Mouse (Mus musculus) ovary, postnatal 10 days (tissue): ENCODE measurements around the gene Gm42957.
"Not testable (repeated sequence)": the region's sequence is repeated elsewhere in the genome, so short reads cannot be mapped to it uniquely, and the experiment has no call there.

Source experiments
- DNase-seq: peaks from one replicate; pipeline ENCODE4 v3.0.0; 2022; ENCODE audit warnings: low spot score

Gene Gm42957

DNA sequence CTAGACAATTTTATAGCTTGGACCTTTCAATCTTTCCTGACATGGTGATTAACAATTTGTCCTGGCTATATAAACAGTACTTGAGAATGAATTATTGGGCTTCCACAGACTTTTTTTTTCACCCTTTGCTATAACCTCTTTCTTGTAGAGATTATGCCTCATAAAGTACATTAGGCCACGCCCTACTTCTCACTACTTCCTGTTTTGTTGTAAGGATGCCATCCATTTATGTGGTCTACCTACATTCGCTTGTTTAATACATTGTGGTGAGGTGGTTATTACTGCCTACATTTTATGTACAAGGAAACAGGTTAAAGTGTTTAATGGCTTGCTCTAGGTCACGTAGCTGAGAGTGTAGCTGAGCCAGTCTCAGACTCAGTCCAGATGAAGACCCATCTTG is 39.9 kb downstream of the Gm42957 start:
- DNase-seq: no peak

DNA sequence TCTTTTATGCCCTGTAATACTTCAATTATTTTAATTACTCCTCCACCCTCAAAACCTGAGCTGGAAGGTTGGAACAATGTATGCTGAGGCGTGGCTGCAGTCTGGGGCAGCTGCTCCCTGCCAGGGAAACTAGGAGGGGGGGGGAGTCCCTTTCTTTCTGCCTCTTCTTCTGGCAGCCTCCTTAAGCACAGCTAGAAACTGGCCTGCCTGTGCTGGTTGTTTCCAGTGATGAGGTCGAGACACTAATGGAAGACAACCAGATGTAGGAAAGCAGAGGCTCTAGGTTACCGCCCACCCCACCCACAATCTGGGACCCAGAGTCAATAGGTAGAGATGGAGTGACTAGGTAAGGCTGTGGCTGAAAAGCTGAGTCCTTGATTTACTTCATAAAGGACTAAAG is 40.4 kb downstream of the Gm42957 start:
- no peak for DNase-seq

DNA sequence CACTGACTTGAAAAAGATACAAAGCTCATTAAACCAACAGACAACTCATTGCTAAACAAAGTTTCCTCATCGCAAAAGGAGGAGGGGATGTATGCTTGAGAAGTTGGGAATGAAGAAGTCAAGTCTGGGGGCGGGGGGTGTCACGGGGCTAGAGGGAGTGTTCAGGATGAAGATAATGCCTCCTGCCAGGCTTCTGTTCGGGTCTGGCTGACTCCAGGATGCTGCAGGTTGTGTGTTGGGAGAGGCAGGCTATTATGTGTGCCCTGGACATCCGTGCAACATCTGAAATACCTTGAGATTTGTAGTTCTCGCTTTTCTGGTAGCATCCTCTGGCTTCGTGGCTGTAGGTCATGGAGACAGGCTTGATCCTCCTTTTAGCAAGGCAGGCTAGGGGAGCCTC is 43.2 kb downstream of the Gm42957 start:
- no peak for DNase-seq

DNA sequence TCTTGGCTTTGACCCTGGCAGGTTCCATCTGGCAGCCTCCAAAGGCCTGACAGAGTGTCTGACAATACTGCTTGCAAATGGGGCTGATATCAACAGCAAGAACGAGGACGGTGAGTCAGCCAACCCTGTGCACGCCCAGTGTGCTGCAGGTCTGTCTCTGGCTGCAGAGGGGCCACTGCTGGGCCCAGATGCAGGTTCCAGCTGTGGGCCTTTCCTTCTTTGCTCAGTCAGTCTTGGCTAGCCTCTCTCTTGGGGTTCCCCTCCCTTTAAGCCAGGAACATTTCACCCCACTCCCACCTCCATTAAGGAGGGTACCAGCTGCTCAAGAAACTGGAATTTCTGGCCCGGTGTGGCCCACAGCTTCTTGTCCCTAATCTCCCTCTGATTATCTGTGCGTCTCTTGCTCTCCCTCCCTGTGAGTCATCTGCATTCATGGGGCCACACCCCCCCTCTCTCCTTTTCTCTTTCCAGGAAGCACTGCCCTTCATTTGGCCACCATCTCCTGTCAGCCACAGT is 43.9 kb downstream of the Gm42957 start:
- no peak for DNase-seq

DNA sequence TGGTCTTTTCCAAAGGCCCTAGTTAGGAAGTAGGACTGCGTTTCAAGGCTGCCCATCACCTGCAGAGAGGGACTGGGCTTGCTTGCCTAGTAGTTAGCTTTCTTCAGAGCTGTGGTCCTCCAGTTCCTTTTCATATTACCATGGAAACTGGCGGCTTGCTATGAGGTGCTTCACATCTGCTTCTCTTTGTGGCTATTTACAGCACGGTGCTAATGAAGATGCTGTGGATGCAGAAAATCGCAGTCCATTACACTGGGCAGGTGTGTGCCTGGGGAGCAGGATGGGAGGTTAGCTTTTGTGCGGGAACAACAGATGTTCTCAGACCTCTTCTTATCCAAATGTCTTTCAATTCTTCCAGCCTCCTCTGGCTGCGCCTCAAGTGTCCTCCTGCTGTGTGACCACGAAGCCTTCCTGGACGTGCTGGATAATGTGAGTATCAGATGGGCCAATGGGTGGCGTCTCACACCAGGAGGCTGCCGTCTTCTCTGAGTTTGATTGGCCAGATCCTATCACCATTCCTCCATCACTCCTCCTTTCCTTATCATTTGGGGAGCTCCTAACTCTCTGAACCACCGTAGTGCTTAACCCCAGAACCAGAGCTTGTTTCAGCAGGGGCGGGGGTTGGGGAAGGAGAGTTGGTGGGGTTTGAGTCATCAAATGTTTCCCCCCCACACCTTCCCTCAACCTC is 45.1 kb downstream of the Gm42957 start:
- no peak for DNase-seq

DNA sequence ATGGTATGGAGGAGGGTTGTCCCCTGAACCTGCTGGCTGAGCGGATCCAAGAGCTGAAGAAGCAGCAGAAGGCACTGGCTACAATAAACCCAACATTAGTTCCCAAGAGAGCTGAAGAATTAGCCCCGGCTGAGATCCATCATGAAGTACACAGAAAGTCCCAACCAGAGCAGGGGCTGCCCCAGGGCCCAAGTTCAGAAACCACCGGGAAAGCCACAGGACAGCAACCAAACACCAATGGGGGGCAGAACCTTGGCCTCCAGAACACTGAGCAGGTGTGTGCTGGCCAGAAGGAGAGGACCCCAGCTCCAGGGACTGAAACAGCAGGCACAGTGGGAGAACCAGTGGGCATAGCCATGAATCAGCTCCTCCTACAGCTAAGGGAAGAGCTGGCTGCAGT is 48.2 kb downstream of the Gm42957 start:
- no peak for DNase-seq

DNA sequence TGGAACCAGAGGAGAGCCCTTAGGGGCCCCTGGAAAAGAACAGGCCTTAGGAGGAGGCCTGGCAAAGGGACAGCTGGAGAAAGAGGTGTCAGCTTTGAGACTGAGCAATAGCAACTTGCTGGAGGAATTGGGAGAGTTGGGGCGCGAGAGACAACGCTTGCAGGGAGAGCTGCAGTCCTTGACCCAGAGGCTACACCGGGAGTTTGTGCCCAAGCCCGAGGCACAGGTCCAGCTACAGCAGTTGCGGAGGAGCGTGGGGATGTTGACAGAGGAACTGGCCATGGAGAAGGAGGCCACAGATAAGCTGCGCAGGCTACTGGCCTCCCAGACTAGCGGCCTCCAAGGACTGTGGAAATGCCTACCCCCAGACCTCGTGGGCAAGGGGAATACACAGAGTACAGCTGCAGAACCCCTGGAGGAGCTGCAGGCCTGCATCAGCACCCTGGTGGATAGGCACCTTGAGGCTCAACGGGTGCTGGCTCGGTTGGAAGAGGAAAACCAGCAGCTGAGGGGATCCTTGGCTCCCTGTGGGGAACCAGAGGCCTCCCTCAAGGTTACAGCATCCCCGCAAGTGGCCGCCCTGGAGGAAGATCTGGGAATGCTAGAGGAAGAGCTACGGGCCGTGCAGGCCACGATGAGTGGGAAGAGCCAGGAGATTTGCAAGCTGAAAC is 49.0 kb downstream of the Gm42957 start:
- no peak for DNase-seq

DNA sequence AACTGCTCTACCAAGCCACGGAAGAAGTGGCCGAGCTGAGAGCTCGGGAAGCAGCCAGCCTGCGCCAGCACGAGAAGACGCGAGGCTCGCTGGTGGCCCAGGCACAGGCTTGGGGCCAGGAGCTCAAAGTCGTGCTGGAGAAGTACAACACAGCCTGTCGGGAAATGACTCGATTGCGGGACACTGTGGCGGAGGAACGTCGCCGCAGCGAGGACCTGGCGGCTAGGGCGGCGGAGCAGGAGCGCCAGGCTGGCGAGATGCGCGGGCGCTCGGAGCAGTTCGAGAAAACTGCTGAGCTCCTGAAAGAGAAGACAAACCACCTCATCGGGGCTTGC is 49.5 kb downstream of the Gm42957 start:
- no peak for DNase-seq

DNA sequence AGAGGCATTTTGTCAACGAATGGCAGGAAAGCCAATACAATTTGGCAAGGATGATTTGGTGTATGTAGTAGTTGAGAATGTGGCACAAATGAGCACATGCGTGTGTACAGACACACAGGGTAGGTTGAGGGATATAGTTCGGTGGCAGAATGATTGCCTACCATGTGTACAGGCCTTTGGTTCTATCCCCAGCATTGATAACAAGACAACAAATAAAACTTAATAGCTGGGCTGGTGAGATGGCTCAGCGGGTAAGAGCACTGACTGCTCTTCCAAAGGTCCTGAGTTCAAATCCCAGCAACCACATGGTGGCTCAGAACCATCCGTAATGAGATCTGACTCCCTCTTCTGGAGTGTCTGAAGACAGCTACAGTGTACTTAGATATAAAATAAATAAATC is 50.8 kb downstream of the Gm42957 start:
- DNase-seq: not testable (repeated sequence)

DNA sequence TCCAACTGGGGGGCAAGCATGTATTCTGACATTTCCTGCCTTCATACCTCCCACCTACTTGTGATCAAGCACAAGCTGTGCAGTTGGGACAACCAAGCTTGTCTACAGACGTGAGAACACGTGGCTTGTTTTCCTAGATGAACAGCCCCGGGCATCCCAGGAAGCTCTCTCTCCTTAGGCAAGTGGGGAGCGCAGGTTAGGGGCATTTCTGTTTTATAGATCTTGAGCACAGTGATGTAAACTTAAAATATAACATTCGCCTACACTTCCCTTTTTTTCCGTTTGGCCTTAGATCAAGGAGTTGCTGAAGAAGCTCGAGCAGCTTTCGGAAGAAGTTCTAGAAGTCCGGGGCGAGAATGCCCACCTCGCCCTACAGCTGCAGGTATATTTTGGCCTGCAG is 53.6 kb downstream of the Gm42957 start:
- DNase-seq: no peak

DNA sequence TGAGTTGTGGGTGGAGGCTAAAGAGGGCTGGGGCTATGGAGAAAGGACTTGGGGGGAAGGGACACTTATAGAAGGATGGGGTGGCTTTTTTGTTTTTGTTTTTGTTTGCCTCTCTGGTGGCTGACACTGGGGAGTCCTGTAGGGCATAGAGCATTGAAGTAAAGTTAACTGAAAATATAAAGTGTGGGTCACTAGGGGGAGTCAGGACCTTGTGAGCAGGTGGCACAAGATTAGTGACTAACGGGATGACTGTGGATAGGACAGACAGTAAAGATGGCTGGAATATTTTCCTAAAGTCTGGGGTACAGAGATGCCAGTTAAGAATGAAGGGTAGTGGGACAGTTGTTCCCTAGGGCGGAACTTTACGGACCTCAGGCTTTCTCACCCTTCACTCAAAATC is 55.0 kb downstream of the Gm42957 start:
- DNase-seq: no peak

DNA sequence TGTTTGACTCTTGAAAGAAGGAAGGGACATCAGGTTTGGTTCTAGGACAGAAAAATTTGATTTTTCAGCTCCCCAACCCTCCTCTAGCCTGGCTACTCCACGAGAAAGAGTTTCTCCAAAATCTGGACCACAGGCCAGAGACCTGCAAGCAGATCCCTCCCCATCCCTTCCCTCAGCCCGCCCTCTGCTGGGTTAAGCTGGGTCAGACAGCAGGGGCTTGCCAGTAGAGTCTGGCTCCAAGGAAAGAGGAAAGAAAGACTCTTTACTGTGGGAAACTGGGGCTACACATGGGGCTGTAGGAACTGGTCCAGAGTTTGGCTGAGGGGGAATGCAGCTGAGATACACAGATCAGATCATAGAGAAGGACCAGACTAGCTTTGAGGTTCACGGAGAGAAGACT is 57.2 kb downstream of the Gm42957 start:
- DNase-seq: no peak

DNA sequence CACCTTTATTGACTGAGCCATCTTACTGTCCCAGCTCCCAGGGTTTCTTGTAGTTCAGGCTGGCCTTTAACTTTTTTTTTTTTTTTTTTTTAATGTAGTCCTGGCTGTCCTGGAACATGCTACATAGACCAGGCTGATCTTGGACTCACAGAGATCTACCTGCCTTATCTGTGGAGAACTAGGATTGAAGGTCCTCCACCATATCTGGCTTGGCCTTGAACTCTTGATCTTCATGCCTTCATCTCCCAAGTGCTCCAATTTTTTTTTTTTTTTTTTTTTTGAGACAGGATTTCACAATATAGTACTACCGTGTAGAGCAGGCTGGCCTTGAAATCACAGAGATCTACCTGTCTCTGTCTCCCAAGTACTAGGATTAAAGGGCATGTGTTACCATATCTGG is 58.3 kb downstream of the Gm42957 start:
- no peak for DNase-seq

DNA sequence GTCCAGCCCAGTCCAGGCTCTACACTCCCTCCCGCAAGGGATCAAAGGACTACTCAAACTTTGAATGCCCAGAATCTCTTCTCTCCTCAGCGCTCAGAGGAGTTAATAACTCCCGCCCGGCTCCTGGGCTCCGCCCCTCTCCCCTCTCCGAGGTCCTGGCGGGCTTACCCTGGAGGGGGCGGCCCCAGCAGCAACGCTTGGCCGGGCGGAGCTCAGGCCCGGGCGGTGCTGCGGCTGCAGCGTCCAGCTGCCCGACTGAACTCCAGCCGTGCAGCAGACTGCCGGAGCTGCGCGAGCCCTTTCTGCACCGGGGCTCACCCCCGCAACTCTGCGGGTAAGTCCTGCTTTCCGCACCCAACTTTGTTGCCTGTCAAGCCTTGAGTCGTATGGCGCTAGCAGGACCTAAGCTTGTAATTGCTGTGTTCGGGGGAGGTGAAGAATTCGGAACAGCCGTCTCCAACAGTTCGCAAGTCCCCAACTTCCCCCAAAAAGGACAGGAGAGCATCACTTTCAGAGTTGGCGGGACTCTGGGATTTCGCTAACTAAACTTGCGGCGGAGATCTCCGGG is 61.0 kb downstream of the Gm42957 start, which contains the start of gene Pias3:
Pias3 (plus strand) TSS at position 187 of the 568 bp plus-strand sequence.
- DNase-seq: peak; percentile 73

DNA sequence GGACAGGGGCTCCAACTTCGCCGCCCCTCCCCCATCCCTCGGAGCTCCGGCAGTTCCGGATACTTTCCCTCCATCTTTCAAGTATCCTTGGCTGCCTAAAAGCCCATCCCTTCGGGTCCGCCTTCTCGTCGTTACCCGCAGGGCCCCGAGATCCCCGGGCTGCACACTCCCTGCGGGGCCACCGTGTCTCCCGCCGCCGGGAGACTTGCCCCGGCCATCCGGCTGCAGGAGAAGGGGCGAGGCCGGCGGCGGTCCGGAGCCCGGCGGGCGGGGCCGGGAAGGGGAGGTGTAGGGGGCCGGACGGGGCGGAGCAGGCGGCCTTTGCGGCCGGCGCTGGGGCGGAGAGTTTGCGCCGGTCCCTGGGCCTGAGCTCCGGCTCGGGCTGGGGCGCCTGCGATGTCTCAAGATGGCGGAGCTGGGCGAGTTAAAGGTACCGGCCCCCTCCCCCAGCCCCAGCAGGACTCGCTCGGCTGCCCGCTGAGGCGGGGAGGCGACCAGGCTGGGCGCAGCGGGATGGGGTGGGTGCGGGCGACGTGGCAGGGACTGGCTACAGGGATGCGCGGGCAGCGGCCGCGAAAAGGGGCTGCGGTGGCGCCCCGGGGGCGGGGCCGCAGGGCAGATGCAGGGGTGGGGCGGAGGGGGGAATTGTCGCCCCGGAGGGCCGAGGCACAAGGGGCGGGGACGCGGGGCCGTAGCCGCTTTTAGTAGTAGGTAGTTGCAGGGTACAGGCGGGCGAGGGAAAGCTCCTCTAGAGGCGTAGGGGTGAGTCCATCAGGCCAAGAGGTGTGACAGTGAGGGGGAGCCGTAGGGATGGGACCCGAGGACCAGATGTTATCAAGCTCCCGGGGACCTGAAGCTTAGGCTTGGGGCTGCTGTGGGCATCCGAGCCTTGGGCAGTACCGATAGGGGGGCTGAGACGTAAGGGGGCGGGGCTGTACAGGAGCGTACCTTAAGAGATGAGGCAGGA is 61.8 kb downstream of the Gm42957 start:
- peak; percentile 88 for DNase-seq

DNA sequence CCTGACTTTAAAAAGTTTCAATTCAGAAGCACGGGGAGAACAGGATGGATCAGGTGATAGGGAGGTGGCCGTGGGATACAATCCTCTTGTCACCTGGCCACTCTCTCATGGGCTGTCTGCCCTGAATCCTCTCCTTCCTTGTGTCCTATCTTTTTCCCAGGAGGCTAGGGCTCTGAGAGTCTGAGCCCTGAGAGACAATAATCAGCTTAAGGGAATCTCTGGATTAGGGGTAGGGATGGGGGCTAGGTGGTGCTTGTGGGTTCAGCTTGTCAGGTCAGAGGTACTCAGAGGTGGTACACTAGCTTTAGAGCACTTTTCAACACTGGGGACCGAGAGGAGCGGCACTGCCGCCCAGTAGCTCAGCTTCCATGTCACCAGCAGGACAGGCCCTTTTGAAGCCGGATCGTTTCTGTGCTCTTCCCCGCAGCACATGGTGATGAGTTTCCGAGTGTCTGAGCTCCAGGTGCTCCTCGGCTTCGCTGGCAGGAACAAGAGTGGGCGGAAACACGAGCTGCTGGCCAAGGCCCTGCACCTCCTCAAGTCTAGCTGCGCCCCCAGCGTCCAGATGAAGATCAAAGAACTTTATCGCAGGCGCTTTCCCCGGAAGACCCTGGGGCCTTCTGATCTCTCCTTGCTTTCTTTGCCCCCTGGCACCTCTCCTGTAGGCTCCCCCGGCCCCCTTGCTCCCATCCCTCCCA is 63.9 kb downstream of the Gm42957 start:
- DNase-seq: no peak

DNA sequence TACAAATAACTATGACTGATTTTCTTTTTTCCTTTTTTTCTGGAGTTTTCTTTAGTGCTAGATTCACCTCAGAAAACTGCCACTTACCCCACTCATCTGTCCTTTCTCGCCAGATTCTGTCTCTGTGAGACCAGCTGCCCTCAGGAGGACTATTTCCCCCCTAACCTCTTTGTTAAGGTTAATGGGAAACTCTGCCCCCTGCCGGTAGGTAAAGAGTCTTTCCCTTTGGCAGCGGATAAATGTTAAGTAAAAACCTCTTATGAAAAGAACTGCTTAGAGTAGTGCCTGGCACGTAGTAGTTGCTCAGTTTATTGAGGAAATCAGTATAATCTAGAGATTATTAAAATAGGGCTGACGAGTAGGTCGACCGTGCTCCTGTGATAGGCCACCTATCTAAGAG is 65.1 kb downstream of the Gm42957 start:
- DNase-seq: no peak

DNA sequence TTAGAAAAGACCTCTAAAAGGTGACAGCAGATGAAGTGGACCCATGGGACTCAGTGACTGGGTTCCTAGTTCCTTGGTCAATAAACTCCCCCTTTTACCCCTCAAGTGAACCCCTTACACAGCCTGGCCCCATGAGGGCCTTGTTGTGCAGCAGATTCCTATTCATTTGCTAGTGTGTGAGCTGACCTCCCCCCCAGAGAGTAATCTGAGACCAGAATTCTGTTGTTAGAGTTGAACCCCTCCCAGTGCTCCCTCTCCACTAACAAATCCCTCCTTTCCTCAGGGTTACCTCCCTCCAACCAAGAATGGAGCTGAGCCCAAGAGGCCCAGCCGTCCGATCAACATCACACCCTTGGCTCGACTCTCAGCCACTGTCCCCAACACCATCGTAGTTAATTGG is 65.7 kb downstream of the Gm42957 start:
- no peak for DNase-seq
